ENCODE assay signal across 8 mouse cellular contexts in genomic region chr9:122085055-122085454, GRCm38 (mm10). TPM values are rescaled to one million over a fixed set of nuclear protein-coding genes. Genes with fewer than 3 reads are reported as not detected.
DNase-seq lines count a peak whose midpoint lies in the region; ATAC-seq and TF ChIP-seq lines count a peak whose summit lies in the region.

No protein-coding gene starts in this region.

- TF ChIP-seq EP300 in stomach, postnatal 0 days (optimal IDR thresholded peaks at IDR 0.05): no peak

- H3K9ac ChIP-seq in liver, embryonic 12.5 days: no peak overlapping the region
- H3K9ac ChIP-seq in stomach, postnatal 0 days (ENCODE audit: low read length): no peak overlapping the region

- no peak overlapping the region for H3K4me3 ChIP-seq in liver, embryonic 12.5 days
- no peak overlapping the region for H3K4me3 ChIP-seq in stomach, postnatal 0 days (ENCODE audit: low read depth, low read length)

- 19% methylated on average over 6 of the region's 6 CpGs for WGBS in liver, embryonic 12.5 days (ENCODE audit: insufficient replicate concordance)
- 4% methylated on average over 6 of the region's 6 CpGs for WGBS in stomach, postnatal 0 days

- TF ChIP-seq CTCF in stomach, postnatal 0 days (IDR thresholded peaks at IDR 0.05; ENCODE audit: low read depth): no peak

- no peaks in the 10 kb centered on the region for H3K27me3 ChIP-seq in liver, embryonic 12.5 days (replicated peaks)
- H3K27me3 ChIP-seq in stomach, postnatal 0 days (ENCODE audit: control insufficient read depth, insufficient read depth, low read length): no peaks in the 10 kb centered on the region

- intact Hi-C loops in heart, postnatal 10 days (cut with DNase I): loop anchor here (1.0 to 2.0 kb wide), 4 partner anchors 18 to 64 kb away; no protein-coding TSS in a partner anchor

- peaks cover 7% of the 10 kb centered on the region; the same call in 1 of the 2 replicates for H3K4me1 ChIP-seq in liver, embryonic 12.5 days
- 0 out of 2 replicates have a peak, but pooled peaks cover 2% of the 10 kb centered on the region for H3K4me1 ChIP-seq in stomach, postnatal 0 days (replicated peaks; ENCODE audit: control insufficient read depth, insufficient read depth)

- DNase-seq in gastrocnemius, postnatal 25 days: peak; percentile 36
- DNase-seq in gastrocnemius, postnatal 4 days (ENCODE audit: low spot score in 2 of 2): no peak
- DNase-seq in adrenal gland, postnatal 10 days: peak; percentile 49
- peak; percentile 57 to 66 for DNase-seq in heart, postnatal 10 days
- no peak for DNase-seq in stomach, postnatal 0 days (ENCODE audit: low spot score)
- DNase-seq in thymus, postnatal 4 days: no peak

- peak overlapping the region; percentile 25; the same call in 1 of the 2 replicates for H3K27ac ChIP-seq in liver, embryonic 12.5 days
- H3K27ac ChIP-seq in stomach, postnatal 0 days (replicated peaks): peak overlapping the region; percentile 53

- ATAC-seq in liver, embryonic 12.5 days: no peak
- ATAC-seq in stomach, postnatal 0 days (ENCODE audit: low FRiP score, low TSS enrichment): peak; percentile 49; the same call in 1 of the 2 replicates
- ATAC-seq in frontal cortex, adult (ENCODE audit: low TSS enrichment): no peak

- H3K9me3 ChIP-seq in liver, embryonic 12.5 days (replicated peaks): no peaks in the 10 kb centered on the region
- H3K9me3 ChIP-seq in stomach, postnatal 0 days (ENCODE audit: control insufficient read depth, low read length): no peaks in the 10 kb centered on the region

- no peaks in the 10 kb centered on the region for H3K36me3 ChIP-seq in liver, embryonic 12.5 days
- H3K36me3 ChIP-seq in stomach, postnatal 0 days (ENCODE audit: control insufficient read depth, insufficient read depth, low read length): no peaks in the 10 kb centered on the region

- H3K4me2 ChIP-seq in liver, embryonic 12.5 days: no peak overlapping the region
- H3K4me2 ChIP-seq in stomach, postnatal 0 days (replicated peaks; ENCODE audit: low read depth): no peak overlapping the region

RNA-seq across cellular contexts. Expression of gene Snrk, which starts 32.0 kb away (rescaled TPM):
- 10 to 100 TPM; 43.2 to 63.0 TPM for total RNA-seq in gastrocnemius, postnatal 25 days (2021)
- 10 to 100 TPM; 59.3 to 60.6 TPM for total RNA-seq in gastrocnemius, postnatal 4 days (2021)
- total RNA-seq in adrenal gland, postnatal 10 days (2021): 100 to 1,000 TPM; 202 to 285 TPM
- total RNA-seq in heart, postnatal 10 days (2021): 100 to 1,000 TPM; 133 to 167 TPM
- 23.6 and 25.8 TPM in 2 replicates for polyA plus RNA-seq in liver, embryonic 12.5 days (2016; fragmentation: Nextera tagmentation; extraction: Ambion mirVana)
- 34.0 and 38.2 TPM in 2 replicates for polyA plus RNA-seq in stomach, postnatal 0 days (2015; fragmentation: Nextera tagmentation; extraction: Ambion mirVana)

Comparison
In these comparisons a context has a peak if more than half of its experiments do, and no peak if none do; other contexts are left out.
1. DNase-seq: peak in gastrocnemius, postnatal 25 days (single experiment), adrenal gland, postnatal 10 days (single experiment) and heart, postnatal 10 days (2 of 2); none in gastrocnemius, postnatal 4 days (0 of 2), stomach, postnatal 0 days (single experiment) and thymus, postnatal 4 days (single experiment).